Mouse (Mus musculus) yolk sac, embryonic 10.5 days (tissue): ENCODE measurements around the gene Rhbdf1.
"Not testable (repeated sequence)": the region's sequence is repeated elsewhere in the genome, so short reads cannot be mapped to it uniquely, and the experiment has no call there.

Source experiments
- DNase-seq: peaks from one replicate; pipeline ENCODE4 v3.0.0-alpha.2; 2017; ENCODE audit warnings: low spot score

The Rhbdf1 gene

DNA sequence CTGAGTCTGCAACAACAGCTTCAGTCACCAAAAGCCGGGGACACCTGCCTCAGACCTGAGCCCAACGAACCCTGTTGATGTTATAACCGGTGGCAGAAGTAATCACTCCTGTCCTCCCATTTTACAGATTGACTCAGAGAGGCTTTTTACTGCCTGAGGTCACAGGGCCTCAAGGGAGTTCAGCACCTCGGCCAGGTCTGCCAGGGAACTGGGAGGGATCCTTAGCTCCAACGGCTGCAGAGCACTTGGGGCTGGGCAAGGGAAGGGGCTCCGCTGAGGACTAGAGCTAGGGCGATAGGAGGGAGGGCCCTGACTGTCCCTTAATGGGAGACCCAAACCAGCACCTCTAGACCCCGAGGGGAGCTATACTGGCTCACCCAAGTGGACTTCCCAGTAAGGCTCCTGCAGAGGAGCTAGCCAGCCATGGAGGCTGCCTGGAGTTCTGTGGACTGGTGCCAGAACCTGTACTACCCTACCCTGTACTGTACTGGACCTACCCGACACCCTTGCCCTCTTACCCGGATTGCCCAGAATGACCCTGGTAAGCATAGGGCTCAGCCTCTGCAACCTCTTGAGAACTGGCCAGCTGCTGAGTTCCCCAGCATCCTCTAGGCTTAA, 1.4 kb downstream of the Rhbdf1 start:
- DNase-seq = no peak

DNA sequence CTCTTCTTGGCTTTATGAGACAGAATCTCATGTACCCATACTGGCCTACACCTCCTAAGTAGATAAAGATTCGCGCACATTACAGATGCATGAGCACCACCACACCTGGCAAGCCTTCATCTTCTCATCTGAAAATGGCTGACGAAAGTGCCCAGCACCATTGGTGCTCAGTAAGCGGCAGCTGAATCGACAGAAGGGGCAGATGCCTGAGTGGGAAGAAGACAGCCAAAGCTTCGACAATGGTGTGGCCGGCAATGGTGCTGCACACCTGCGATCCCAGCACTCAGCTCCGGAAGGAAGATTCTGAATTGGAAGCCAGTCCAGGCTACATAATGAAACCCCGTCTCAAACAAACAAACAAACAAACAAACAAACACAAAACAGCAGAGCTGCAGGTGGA, 2.8 kb downstream of the Rhbdf1 start:
- DNase-seq = no peak

DNA sequence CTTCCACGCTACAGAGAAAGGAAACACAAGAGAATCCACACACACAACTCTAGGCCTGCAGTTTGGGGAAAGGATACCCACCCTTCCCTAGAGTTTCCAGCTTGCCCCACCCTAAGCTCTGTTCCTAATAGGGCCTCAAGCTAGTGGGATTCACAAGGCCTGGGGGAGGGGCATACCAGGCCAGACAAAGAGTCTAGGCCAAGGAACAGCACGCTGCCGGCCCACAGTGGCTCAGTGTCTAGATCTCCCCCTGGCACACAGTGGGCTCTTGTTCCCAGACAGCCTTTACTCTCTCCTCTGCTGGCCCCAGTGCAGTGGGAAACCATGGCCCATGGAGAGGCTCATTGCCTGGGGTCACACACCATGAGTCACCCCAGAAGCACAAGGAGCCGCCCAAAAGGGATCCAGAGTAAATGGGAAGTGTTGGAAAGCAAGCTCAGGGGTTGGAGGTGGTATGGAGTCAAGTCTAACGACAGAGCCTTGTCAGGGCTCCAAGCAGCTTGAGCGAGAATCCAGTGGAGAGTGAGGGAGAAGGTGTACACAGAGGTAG, 3.5 kb downstream of the Rhbdf1 start:
- no peak for DNase-seq

DNA sequence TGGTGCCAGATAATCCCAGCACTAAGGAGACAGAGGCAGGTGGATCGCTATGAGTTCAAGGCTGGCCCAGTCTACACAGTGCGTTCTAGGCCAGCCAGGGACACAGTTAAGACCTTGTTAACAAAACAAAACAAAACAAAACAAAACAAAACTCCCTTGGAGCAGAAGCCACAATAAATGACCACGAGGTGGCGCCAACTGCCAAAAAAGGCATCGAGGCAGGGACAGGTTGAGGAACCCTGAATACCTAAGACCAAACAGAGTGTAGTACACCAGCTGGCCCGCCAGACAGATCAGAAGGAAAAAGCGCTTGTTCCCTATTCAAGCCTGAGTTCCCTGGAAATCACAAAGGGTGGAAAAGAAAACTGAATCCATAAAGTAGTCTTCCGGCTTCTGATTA, 5.2 kb downstream of the Rhbdf1 start:
- DNase-seq = peak; percentile 25

DNA sequence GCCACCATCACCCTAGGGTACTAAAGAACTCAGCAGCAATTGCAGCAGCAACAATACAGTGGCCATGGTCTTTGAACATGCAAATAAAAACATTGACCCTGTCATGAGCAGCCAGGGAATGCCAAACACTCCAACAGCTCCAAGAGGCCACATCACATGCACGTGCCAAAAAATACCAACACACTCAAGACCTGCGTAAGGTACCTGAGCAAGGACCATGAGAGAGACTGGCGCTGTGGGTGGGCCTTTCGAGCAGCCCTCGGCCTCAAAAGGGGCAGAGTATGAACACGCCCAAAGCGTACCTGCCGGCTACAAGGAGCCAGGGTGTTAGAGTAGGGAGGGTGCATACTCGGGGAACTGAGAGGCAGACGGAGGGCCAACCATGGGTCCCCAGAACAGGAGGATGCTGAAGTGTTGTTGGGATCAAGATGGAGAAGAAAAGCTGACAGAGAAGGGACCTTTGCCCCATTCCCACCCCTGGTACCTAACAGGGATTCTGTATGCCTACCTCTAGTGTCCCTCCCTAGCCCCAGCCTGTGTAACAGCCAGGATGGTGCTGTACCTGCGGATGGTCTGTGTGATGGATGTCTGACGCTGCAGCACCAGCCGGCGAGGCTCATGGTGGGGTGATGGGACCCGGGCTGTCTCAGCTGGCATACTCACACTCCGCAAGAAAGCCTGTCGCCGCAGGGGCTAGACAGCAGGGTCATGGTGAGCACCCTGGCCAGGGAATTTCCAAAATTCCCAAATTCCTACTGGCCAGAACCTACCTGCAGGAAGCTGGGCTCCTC, 6.5 kb downstream of the Rhbdf1 start:
- DNase-seq = no peak

DNA sequence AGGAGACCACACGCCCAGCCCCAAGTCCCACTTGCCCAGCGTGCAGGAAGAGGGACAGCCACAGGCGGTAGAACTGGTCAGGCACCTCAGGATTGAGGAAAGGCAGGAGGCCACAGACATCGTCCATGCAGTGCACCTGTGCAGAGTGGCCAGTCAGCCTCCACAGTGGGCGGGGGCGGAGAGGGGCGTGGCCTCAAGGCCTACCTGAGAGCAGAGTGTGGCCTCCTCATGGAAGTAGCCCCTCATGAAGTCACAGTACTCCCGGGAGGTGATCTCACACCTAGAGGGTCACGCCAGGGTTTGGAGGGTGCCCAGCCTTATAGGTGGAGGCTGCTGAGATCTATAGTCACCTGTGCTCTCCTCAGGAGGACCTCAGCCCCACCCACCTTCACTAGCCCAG, 11.5 kb downstream of the Rhbdf1 start:
- DNase-seq = no peak

DNA sequence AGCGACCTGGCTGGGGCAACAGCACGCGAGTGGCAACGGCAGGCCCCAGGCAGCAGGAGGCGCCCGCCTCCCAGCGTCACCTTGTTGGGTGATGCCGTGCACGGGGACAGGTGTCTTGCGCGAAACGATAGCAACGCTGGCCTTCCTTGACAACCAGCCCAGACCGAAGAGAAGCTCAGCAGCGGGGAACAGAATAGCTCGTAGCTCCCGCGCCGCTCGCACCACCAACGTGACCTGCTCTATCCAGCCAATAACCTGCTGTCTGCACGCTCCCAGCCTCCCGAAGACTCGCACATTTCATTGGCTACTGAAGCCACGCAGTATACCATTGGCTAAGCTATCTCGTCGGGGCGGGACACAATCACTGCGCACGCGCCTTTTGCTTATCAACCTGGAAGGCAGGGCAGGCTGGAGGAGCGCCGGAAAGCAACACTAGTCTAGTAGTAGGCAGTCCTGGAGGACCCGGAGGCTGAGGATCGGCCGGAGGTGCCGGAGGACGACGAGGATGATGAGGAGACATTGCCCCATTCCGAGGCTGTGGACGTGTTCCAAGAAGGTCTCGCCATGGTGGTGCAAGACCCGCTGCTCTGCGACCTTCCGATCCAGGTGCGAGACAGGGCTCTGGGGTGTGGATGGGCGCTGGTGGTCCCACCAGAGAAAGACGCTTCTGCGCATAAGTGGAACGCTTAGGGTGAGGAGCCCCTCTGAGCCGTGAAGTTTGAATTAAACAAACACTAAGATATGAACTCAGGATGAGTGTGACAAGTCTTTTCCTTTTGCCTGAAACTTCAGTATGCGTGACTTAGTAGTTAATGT, 16.8 kb downstream of the Rhbdf1 start, which contains the start of gene Snrnp25:
Gene Snrnp25, plus strand, starts transcription at position 358 of the 816 bp plus-strand sequence.
- peak; percentile 96 for DNase-seq

DNA sequence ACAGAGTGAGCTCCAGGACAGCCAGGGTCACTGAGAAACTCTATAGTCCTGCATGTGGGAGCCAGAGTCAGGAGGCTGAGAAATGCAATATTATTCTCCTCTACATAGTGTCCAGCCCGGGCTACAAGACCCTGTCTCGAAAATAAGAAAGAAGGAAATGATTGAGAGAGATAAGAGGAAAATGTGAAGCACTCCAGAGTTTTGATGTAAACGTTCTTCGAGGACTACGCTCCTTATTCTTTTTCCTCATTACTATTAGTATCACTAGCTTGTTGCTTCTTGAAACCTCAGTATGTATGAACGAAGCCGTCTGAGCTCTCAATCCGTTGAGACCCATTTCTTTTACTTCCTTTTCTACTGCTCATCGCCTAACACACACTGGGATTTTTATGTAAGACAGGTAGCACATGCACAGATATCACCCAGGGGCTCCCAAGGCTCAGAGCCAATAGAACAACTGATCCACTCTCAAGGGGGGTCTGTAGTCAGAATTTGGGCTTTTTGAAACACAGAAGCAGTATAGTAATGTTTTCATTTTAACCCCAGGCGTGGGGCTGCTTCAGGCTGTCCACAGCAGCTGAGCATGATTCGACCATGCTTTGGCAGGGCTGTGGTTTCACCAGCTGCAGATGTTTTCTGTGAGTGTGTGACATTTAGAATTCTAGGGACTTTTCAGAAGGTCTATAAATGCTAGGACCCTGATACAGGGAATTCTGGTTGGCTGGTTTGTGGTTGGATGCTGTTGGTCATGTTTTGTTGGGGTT, 20.0 kb downstream of the Rhbdf1 start:
- DNase-seq = no peak

DNA sequence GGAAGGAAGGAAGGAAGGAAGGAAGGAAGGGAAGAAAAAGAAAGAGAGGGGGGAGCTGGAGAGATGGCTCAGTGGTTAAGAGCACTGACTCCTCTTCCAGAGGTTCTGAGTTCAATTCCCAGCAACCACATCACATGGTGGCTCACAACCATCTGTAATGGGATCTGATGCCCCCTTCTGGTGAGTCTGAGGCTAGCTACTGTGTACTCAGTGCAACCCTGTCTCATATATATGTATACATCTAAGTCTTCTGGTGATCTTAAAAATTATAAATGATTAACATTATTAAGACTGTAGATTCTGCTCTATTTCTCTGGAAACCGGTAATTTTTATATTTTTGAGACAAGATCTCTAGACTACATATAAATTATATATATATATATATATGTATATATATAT, 21.1 kb downstream of the Rhbdf1 start:
- DNase-seq = not testable (repeated sequence)

DNA sequence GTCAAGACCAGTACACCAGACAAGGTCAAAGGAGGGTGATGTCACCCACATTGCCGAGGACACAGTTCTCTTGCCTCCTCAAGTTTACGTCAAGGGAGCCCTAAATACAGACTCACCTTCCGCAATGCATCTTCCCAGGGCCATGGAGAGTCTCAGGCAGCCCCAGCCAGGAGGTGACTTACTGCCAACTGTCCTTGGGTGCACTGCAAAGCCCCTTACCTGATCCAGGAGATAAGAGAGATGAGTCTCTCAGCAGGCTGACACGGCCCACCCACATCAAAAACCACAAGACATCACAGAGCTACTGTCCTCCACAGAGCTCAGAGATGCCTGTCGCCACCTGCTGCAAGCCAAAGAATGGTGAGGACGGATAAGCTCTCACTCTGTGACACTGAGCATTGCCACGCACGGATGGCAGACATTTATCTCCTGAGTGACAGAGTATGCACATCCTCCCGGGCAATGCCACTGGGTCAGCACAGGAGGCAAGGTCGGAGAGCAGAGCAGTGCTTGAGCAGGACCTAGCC, 22.0 kb downstream of the Rhbdf1 start, which contains the start of gene Il9r:
Gene Il9r, minus strand, starts transcription at position 205 of the 527 bp plus-strand sequence.
- no peak for DNase-seq

DNA sequence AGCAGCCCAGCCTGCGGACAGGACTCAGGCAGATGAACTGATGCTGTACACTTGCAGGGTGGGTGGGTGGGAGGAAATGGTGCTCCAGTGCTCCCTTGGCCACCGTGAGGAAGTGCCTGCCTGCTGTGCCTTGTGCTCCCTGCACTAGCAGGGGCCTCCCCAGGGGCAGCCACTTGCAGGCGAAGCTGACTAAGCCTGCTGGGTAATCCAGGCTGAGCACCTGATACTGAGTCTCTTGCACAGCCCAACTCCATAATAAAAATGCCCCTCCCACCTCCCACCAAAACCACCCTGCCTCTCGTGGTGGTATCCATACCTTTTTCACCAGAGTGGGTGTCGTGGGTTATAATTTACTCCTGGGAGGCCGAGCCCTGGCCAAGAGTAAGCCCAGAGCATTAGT, 22.9 kb downstream of the Rhbdf1 start:
- no peak for DNase-seq

DNA sequence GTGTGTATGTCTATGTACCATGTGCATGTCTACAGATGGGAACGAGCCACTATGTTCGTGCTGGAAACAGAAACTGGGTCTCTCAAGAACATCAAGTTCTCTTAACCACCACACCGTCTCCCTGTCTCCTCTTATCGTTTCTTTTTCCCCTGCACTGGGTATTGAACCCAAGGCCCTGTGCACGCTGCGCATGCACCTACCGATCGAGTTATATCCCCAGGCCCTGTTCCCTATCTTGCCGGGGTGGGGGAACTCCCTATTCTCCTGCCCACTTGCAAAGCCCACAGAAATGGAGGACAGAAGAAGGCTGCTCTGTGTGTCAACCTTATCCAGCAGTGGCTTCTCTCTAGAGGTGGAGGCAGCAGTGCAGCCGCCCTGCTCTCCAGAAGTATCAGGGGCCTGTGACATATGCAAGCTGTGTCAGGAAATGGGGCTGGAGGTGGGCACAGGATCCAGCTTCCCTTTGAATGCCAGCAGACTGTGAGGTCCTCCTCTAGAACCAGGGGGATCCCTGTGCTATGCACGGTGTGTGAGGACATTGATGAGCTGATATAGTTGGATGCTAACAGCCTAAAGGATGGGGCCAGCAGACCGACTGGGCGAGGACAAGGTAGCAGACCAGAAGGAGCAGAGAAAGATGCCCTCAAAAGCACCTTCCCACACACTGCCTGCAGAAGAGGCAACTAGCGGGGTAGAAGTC, 23.7 kb downstream of the Rhbdf1 start:
- DNase-seq = no peak

DNA sequence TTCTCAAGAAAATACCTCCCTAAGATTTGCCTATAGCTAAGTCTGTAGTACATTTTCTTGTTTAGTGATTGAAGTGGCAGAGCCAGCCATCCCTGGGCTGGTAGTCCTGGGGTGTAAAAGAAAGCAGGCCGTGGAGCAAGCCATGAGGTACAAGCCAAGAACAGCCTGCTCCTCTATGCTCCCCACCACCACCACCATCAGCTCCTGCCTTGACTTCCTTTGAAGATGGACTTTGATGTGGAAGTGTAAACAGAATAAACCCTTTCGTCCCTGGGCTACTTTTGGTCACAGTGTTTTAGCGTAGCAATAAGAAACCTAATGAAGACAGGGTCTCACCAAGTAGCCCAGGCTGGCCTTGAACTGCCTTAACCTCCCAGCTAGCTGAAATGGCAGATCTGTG, 24.3 kb downstream of the Rhbdf1 start:
- no peak for DNase-seq

DNA sequence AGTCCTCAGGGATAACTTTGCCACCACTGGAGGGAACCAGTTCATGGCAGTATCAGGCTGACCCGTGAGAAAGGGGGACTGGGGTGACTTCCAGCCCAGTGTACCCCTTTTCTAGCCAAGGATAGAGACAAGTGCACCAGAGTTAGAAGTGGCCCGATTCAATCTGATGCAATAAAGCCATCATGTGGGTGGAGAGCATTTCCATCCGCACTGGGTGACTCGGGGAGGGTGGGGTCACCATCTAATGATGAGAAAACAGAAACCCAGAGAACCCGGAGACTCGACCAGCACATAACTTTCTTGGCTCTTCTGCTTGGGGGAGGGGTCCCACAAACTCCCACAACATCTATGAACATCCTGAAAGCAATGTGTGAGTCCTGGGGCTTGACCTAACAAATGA, 25.4 kb downstream of the Rhbdf1 start:
- no peak for DNase-seq

DNA sequence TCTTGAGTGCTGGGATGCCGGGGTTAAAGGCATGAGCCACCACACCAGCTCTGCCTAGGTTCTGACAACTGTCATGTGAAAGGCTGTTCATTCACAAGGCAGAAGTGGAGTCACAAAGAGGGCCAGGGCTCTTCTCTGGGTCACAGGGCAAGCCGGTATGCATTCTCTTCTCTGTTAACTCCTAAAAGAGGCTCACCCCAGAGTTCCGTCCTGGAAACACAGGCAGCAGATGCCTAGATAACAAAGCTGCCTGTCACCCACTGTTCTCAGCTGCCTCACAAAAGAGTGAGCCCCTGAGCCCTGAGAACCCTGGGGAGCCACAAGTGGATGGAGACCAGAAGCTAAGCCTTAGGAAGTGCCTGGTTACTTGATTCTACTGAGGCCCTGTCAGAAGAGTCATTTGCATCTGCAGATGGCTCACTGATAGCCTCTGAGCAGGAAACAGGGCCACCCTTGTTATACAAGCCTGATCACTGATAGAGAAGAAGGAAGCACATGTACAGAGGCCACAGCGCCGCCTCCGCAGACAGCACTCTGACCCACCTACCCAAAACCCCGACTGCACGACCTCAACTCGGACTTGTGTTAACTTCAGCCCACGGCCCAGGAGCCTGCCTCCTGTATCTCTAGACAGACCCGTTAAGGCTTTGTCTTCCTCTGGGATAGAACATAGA, 26.1 kb downstream of the Rhbdf1 start:
- DNase-seq = no peak

DNA sequence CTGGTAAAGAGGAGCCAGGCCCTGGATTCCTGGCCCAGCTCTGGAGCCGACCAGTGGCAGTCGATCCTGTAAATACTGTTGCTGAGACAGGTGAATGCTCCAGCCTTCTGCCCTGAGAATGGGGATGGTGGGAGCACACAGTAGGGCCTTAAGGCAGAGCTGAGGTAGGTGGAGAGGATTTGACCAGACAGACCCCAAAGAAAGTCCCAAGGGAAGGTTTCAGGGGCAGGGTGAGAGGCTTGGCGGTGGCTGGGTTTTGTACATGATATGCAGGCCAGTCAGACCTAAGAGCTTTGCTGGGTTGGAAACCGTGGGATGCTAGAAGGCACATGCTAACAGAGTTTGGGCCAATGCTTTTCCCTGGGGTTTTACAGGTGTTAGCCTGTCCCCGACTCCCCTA, 27.5 kb downstream of the Rhbdf1 start:
- DNase-seq = no peak

DNA sequence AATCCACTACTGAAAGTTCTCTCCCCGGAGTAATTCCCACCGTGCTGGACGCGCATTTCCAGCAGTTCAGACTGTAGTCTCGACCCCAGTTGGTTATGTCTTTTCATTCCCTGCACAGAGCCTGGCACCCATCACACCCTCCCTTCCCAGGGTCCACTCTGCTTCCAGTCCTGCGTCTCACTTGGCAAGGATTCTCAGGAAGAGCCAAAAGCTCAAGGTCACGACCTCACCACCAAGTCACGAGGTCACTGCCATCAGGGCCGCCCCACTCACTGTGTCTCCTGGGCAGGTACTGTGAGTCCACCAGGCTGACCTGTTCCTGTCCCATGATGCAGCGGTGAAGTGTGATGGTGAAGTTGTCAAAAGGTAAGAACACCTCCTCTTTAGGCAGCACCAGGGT, 28.0 kb downstream of the Rhbdf1 start:
- DNase-seq = no peak

DNA sequence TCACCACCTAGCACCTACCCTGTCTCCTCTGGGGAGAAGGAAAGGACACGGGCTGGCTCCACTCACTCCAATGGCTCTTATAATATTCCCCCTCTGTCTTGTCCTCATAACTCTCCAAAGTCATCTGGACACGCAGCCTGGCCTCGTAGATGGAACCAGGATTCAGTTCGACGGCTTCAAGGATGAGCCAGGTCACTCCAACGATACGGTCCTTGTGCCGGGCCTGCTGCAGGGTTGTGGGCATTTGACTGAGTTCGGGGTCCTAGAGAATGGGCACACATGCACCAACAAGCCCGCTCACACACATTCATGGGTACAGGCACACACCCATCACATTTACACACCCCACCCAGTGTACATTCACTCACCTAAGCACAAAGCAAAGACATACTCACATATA, 28.9 kb downstream of the Rhbdf1 start:
- DNase-seq = no peak

DNA sequence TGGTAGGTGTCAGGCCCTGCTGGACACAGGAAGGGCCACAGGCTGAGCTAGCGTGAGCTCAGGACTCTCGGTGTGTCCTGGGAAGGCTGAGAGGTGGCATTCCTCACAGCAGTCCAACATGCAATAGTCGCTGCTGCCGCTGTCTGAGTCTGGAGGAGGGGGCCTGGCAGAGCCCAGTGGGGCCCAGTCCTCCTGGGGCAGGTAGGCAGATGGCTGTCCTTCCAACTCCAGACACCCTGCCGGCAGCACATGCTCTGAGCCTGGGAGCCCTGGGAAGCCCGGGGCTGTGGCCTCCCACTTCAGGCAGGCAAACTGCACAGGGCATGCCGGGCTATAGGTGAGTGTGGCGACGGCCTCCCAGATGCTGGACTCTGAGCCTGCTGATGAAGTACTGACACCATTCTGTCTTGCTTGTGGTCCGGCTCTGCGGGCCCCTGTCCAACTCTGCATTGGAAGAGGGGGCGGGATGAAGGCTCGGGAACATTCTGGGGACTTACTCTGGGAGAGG, 31.4 kb downstream of the Rhbdf1 start:
- no peak for DNase-seq

DNA sequence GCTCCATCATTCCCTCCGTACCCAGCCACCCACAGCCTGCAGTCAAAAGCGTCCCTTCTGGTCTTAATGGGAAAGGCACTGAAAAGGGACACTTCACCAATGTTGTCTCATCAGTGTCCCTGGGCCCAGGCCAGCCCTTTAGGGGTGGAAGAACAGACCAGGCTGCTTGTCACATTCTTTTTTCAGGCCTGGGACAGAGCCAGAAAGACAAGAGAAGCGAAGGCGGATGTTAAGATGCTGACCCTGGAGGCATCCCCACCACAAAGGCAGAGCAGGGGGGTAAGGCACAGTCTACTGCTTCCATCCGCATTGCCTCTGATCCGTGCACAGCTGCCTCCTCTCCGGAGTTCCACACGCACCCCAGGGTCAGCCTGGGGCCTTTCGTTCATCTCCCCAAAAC, 32.0 kb downstream of the Rhbdf1 start:
- DNase-seq = no peak
